Mouse (Mus musculus) MEL (cell line): ENCODE measurements at regions not wholly inside any gene's neighbourhood (a gene's known extent, or its start where the extent isn't known, plus 50 kb on each side); places are given as distances from the start of the nearest gene placed in this dataset.

Experiments
- CTCF ChIP-seq, 3 experiments: IDR thresholded peaks in 2 of 3; conservative IDR thresholded peaks in 1 of 3; 2 replicates each; pipeline ENCODE4 v1.5.1; 2011 to 2012; ENCODE audit warnings: low read length in 3 of 3, low read depth in 2 of 3, mild to moderate bottlenecking in 2 of 3, improper control_type of control experiment in 1 of 3, inconsistent platforms in 1 of 3, mixed read lengths in 1 of 3, moderate library complexity in 1 of 3; ENCODE audit not compliant: control insufficient read depth in 1 of 3, insufficient read depth in 1 of 3, poor library complexity in 1 of 3, severe bottlenecking in 1 of 3
- EP300 ChIP-seq, 2 experiments: IDR thresholded peaks; 2 replicates each; pipeline ENCODE4 v1.6.1; 2011; ENCODE audit warnings: improper control_type of control experiment in 2 of 2, low read length in 2 of 2, low read depth in 1 of 2, mild to moderate bottlenecking in 1 of 2
- USF1 ChIP-seq: IDR thresholded peaks from 2 replicates; pipeline ENCODE4 v1.6.1; 2014; ENCODE audit warnings: low read depth, mild to moderate bottlenecking, inconsistent platforms, low read length, improper control_type of control experiment, moderate library complexity

DNA sequence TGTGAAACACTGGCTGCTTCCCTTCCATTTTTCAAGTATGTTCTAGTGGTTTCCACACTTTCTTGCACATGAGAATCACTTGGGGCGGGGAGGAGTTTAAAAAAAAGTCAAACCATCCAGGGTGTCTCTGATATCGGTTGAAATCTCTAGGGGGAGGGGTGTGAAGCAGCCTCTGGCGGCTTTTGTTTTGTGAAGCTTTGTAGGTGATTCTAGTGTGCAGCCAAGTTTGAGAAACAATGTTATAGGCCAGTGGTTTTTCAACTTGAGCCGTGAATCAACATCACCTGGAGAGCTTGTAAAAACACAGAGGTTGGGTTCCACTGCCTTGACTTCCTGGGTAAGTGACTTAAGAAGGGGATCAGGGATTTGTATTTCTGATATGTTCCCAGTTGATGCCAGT, 227.3 kb downstream of the Igsf11 start:
- TF ChIP-seq EP300 (IDR thresholded peaks at IDR 0.05; ENCODE audit: low read depth in 1 of 2, low read length in 2 of 2) (no peak), USF1 (no peak), CTCF (IDR thresholded peaks at IDR 0.05 in 2 of 3, conservative IDR thresholded peaks at IDR 0.05 in 1 of 3; ENCODE audit: control insufficient read depth in 1 of 3, insufficient read depth in 1 of 3, low read depth in 2 of 3, low read length in 3 of 3, poor library complexity in 1 of 3, severe bottlenecking in 1 of 3) (no peak)
